Mouse (Mus musculus) spleen, embryonic (tissue): ENCODE measurements at regions not wholly inside any gene's neighbourhood (a gene's known extent, or its start where the extent isn't known, plus 50 kb on each side); places are given as distances from the start of the nearest gene placed in this dataset.

Source experiments
- CTCF ChIA-PET: fragments of 350-600 bp; sonication (Branson Sonifier 250); formaldehyde crosslinking; loops from one replicate; lab custom pipeline; 2022; lab: Charles Lee

DNA sequence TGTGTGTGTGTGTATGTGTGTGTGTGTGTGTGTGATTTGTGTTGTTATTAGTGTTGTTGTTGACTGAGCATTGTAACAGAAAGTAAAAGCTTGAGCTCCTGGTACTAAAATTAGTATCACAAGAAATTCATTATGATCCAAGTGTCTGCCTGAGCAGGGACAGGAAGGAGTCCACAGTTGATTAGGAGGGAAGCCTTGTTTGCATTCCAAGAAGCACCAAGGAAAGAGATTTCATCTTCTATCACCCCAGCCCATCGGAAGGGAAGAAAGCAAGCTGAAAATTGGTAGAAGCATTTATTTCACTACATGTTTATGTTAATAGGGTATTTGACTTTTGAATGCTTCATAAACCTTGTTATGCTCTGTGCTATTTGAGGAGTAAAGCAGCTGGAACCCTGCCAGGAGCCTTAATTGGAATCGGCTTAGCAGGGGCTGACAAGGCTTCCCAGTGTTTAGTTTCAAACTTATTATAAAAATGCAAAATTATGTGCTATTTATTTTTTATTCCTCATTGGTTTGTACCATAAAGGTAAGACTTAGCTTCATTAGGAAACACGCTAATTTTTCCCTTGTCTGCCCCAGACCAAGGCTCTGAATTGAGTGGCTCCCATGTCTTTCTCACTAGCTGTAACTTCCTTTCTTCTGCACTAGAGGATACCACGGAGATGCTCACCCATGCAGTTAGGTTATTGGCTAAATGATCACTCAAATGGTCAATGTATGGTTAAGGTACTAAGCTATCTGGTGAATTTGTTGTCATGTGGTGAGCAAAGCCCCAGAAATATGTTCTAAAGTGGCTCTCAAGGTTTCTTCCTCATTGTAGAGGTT is 318.6 kb downstream of the Serpinb8 start:
- CTCF ChIA-PET: no interaction called here

DNA sequence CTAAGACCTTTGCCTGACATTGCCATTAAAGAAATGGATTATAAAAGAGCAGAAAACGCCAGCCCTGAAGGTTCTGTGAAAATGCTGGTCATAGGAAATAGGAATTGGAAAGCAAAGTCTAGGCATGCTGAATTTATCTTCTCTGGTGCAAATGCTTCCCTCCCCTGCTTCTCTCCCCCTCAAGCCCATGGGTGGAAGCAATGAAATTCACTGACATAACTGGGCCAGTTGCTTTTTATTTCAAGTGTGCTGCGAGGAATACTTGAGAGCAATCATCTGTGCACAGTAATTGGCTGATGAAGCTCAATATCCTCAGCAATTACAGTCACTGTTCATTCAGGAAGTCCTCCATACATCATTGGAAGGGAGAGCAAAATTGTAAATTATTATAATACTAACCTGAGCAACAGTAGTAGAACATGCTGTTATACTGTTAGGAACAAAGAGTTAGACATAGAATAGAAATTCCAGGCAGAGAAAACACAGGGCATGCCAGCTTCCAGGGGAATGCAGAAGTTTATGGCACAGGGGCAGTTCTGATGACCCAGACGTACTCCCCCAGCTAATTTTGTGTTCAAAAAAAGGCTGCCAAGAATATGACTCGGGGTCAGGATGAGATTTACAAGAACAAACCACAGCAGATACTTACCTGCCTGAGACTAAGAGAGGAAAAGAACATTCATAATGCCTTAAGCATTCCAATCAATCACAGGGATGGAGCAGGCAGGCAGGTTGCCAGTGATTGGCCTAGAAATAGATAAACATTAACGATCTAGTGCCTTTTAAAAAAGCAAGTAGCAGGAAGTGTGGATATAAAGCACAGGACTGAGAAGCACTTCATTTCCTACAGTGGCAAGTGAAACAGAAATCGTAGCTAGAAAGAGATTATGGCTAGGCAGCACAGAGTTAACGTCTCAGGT is 325.1 kb downstream of the Serpinb8 start:
- CTCF ChIA-PET: no interaction called here

DNA sequence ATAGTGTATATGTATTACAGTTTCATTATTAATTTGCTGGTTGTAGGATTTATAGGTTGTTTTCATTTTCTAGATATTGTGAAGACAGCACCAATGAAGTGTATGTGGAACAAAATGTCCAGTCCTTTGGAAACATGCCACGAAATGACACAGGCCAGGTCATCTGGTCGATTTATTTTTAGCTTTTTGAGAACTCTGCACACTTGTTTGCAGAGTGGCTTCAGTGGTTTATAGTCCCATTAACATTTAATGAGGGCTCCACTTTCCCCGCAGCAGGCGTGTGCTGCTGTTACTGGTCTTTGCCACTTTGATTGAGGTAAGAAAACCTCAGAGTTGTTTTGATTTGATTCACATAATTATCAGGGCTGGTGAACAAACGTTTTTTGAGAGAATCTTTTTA is 327.2 kb downstream of the Serpinb8 start:
- CTCF ChIA-PET: no interaction called here

DNA sequence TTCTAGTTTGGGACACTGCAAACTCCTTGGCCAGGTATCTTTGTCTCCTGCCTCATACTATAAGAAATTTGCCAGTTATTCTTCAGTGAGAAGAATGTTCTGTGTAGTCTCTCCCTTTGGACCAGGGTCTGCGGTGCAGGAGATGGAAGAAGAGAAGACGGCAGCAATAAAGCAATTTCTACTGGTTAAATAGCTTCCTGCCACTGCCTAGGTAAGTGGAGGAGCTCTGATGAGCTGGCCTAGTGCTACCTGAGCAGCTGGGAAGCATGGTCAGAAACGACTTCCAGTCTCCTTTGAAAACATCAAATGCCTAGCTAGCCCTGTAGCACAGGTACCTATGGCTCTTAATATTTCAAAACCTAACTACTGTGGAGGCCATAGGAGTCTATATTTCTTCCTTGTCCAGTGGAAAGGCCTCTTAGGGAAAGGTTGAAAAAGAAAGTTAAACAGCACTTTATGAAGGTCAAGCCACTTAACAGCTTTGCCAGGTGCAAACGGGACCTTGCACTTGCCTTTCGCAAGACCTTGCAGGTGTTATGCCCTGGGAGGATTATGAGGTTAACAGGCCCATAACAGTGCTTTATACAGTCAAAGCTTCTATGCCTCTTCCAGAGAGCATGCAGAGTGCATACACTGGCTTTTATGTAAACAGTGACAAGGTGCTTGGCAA is 351.9 kb downstream of the Serpinb8 start:
- CTCF ChIA-PET: no interaction called here

DNA sequence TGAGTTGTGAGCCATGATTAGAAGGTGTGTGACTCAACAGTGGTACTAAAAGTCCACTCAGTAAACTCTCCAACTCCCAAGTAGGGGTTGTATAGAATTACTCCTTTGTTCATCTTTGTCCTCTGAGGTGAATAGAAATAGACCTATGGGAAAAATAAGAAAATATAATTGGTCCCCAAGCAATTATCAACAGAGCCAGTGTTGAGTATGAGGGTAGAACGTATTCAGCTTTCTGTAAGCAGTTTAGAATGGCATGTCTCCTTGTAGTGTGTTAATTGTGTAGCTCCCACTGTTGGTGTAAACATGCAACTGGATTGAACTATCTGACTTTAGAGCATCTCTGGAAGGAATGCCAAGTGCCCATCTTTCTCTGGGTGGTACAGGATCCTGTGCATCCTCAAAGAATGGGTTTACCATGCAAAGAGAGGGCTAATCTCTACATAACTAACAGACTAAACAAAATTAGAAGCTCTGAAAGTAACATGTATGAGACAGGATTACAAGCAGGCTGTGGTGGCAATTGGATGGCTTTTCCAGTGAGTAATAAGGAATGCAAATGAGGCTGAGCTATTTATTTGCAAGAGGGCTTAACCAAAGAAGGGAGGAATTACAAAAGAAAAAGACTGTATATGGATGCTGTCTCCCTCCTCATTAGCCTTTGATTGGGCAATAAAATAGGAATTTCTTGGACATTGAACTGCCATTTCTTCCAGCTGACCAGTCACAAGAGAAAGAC is 356.6 kb downstream of the Serpinb8 start:
- CTCF ChIA-PET: no interaction called here

DNA sequence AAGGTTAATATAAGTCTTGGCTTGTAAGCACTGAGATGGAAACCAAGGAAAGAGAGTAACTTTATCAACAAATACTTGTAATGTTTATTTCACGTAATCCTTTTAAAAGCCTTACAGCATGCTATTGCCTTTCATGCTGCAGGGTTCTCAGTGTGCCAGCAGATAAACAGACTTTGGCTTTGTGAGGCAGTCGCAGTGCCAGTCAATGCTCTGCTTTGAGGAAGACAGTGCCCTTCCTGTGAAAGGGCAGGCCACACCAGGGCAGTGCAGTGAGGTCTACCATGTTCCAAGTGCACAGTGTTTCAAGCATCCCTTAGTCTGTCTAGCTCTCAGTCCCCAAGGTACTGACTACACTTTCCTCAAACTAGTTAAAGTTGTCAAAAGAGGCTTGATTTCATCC is 360.6 kb downstream of the Serpinb8 start:
- CTCF ChIA-PET: no interaction called here

DNA sequence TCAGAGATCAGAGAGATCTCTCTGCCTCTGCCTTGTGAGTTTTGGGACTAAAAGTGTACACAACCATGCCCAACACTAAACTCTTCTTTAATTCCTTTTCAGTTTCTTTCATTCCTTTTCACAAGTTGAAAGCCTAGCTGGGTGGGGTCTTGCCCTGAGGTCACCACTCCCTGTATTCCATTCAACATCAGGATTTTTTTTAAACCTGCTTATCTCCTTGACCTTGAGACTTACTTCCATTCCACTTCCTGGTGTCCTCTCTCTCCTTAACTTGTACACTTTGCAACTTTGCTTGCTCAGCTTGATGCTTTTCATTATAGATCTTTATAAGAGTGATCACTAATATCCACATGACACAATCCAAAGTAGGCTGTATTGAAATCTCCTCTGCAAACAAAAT is 371.2 kb downstream of the Serpinb8 start:
- CTCF ChIA-PET: no interaction called here

DNA sequence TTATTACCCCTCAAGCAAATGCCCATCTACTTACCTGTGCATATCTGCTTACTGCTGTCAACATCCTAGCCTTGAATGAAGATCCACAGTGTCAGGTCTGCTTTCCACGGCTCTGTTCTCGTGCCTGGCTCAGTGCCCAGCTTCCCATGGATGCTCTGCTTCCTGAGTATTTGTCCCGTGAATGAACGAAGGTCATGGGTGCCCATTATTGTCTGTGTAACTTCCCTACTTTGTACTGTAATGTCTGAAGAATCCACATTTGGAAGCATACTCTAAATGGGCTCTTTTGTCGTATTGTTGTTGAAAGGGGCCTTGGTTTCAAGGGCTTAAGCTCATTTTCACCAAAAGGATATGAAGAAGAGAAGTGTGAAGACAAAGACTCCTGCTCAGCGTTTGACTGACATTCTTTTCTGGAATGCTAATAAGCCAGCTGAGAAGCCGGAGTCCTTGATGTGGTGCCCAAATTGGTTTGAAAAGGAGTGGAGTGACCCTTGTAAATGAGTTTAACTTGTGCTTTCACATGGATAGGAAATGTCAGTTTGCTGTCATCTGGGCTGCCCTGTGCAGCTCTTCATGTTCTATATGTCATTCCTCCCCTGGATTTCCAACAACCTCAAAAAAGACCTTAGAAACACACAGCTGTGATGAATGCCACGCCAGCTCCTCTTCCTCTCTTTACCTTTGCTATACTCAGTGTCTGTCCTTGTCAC is 386.0 kb downstream of the Serpinb8 start:
- CTCF ChIA-PET: no interaction called here

DNA sequence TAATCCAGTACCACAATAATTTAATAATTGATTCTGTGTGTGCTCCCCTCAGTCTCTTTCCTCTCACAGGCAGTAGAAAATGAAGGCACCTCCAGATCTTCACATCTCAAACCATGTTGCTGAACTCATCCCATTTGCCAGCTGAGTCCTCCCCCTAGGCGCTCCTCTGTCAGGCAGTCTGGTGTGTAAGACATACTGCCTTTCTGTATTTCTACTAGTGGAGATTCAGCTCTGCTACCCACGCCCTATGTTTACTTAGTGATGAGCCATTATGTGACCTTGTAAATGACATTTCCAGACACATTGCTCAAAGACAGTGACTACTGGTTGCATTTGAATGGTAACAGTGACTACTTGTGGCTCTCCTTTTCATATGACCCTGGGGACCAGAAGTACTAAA is 387.9 kb downstream of the Serpinb8 start:
- CTCF ChIA-PET: interaction anchor here (0.6 kb wide), 1 partner anchor 992 kb away, joined by 15 read pairs; no protein-coding TSS in a partner anchor

DNA sequence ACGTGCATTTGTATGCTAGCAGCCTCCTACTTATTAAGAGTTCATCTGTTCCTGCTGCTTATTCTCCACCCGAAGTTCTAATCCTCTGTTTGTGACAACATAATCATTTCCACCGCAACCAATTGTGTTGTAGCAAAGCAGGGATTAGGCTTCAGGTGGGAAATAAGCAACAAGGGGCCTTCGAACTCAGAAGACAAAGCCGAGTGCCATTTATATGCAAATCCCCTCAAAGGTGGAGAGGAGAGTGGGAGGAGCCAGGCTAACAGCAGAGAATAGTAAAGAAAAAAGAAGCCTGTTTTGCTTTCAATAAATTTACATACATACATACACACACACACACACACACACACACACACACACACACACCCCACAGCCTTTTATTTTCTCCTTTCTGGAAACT is 388.6 kb downstream of the Serpinb8 start:
- CTCF ChIA-PET: no interaction called here

DNA sequence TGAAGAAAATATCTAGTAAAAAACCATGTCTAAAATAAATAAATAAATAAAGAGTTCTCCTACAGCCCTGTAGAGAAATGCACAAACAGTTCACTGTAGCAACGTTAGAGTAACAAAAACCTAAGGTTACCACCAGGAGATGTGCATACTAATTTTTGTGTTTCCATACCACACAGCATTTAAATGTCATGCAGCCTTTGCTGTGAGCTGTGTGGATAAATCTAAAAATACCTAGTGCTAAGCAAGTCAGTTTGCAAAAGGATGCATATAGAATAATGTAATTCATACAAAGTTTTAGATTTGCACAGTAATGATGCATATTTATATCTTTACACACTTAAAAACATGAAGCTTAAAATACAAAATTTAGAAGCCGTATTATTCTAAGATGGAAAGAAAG is 395.8 kb downstream of the Serpinb8 start:
- CTCF ChIA-PET: no interaction called here

DNA sequence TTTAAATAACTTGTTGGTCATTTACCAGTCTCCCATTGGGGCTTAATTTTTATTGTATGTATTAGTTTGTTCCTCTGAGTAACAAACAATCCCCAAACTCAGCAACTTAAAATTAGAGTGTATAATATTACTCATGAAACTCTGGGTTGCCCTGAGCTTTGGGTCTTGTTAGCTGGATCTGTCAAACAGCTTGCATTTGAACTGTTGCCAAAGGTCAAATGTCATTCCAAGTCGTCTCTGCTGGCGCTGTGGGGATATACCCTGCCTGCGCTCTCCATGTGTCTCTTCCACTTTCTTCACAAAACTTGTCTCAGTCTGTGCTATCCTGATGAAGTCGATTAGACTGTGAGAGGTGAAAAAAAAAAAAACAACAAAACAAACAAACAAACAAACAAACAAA is 398.3 kb downstream of the Serpinb8 start:
- CTCF ChIA-PET: no interaction called here

DNA sequence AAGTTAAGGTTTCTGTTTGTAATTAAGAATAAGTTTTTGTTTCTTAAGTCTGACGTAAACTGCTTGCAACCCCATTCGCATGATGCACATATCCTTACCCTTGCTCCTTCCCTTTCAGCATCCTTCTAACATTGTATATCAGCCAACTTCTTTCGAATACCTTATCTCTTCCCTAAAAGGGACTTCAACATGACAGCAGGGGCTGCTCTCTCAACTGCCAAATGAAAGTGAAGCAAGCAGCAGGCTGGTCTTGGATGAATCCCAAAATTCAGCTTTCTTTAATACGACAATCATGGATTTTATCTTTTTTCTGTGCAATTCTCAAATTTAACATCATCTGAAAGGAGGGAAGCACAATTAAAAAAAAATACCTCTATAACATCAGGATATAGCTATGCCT is 403.2 kb downstream of the Serpinb8 start:
- CTCF ChIA-PET: no interaction called here

DNA sequence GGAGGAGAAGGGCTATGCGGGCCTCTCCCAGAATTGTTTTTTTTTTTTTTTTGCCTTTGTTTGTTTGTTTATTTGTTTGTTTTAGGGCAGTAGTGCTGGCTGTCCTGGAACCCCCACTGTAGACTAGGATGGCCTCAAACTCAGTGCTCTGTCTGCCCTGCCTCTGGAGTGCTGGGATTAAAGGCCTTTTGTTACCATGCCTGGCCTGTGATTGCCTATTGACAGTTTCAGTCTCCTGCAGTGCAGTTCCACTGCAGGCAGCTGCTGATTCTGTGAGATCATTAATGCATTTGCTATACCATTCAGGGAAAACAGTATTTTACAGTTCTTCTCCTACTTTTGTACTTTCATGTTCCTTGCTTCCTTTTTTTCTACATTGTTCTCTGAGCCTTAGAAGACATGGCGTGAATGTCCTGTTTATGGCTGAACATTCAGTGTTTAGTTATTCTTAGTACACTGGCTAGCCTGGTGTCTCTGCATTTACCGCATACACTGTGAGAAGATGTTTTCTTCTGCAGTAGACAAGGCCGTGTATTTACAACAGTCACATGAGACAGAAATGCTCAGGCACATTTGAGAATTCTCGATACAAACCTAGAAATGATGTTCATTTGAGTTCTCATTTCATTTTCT is 434.0 kb downstream of the Serpinb8 start:
- CTCF ChIA-PET: no interaction called here

DNA sequence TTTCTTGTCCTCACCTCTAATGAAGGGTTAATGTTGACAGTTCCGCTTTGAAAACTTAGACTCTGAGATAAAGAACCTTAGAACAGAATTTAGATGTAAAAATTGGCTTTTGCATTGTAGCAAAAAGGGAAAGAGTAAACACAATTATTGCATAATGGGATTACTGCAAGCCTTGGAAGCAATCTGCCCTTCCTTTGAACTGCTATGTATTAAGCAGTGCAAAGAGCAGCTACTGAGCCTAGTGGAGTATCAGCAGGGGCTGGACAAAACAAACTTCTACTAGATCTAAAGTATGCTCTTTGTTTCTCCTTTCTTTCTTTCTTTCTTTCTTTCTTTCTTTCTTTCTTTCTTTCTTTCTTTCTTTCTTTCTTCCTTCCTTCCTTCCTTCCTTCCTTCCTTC is 434.9 kb downstream of the Serpinb8 start:
- CTCF ChIA-PET: no interaction called here

DNA sequence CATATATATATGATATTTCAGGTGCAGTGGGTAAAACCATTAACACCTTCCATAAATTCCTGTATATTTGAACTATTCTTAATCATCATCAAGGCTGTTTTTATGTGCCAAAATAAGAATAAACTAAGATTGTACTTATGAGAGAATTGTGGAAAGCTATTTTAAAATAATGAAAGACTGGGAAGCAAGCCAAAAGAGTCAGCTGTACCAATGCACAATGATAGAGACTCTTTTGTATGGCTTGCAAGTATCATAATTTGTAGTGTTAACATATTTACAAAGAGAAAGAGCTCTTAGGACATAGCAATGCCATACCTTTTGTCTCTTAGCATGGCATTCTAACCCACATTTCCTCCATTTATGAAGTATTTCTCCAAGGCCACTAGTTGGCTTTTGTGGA is 436.7 kb downstream of the Serpinb8 start:
- CTCF ChIA-PET: no interaction called here

DNA sequence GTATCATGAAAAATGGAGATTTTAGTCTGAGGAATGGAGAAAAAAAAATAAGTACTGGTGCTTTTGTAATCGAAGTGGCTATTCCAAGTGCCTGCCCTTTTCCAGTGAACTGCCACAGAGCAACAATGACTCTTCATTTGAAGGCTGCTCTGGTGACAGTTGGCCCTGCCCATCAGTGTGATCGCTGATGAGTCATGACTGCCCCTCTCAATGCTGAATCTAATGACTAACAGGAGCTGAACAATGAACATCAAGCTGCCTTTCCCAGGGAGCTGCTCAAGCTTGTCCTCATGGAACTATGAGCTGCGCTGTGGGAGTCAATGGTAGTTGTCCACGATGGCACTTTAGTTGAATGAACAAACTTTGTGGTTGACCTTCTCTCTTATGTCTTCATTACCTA is 456.4 kb downstream of the Serpinb8 start:
- CTCF ChIA-PET: no interaction called here

DNA sequence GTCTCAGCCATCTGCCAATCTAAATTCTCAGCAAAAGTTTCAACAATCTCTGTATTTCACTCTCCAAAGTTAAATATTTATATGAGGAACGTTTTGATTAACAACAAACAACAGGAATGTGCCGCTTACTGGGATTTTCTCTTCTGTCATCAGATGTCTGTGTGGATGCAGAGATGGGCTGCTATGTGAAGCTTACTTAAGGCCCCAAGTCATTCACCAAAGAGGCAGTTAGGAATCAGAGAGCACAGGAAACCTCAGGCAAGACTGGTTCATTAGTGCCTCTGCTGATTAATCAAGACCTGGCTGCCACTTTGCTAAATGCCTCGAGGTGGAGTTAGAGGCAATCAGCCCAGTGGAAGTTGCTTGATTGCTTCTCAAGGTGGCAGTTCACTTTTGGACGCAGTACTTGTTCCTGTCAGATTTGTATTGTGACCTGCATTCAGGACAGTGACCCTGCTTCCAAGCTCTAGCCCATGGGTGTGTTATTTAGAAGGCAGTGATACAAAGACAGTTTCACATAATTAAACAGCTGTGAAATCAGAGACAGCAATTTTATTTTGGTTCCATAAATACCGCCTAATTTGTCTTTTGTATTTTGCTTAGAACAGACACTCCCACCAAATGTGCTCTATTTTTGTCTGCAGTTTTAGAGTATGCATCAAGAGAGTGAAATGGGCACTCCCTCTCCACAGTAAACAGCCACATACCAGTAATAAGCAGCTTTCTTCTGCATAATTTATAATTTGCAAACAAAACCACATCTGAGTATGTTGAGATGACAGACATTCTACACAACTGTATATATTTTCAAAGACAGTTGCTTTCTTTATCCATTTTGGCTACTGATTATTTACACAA is 457.3 kb downstream of the Serpinb8 start:
- CTCF ChIA-PET: no interaction called here

DNA sequence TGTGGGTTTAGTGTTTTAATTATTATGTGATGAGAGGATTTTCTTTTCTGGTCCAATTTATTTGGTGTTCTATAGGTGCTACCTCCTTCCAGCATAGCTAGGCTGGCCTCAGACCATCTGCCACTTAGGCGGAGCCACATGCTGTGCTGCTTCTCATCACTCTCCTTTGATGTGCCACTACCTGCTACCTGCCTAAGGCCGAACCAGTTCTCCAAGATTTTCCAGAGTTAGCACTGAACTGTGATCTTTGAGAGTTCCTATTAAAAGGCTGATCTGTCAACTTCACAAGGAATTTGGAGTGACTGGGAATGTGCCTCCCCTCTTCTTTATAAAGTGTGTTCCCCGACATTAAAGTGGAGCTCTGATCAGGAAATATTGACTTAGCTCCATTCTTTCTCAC is 504.8 kb downstream of the Serpinb8 start:
- CTCF ChIA-PET: no interaction called here

DNA sequence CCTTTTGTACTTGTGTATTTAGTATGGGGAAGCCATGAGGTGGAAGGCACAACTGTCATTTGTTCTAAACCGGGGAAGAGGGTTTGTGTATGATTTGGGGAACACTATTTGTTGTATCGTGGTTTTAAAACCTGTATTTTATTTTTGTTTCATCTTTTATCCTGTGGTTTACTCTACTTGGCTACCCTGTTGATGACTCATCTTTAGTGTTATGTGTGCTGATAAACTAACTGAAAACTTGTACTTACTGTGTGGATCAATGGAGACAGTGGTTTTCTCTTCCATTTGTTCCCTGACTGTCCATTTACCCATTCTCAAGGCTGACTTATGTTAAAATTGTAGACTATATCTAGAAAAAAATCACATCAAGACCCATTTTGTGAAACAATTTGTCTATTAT is 512.8 kb downstream of the Serpinb8 start:
- CTCF ChIA-PET: no interaction called here
